Comparison of ENCODE assay signal across 14 mouse cellular contexts in the genomic region with DNA sequence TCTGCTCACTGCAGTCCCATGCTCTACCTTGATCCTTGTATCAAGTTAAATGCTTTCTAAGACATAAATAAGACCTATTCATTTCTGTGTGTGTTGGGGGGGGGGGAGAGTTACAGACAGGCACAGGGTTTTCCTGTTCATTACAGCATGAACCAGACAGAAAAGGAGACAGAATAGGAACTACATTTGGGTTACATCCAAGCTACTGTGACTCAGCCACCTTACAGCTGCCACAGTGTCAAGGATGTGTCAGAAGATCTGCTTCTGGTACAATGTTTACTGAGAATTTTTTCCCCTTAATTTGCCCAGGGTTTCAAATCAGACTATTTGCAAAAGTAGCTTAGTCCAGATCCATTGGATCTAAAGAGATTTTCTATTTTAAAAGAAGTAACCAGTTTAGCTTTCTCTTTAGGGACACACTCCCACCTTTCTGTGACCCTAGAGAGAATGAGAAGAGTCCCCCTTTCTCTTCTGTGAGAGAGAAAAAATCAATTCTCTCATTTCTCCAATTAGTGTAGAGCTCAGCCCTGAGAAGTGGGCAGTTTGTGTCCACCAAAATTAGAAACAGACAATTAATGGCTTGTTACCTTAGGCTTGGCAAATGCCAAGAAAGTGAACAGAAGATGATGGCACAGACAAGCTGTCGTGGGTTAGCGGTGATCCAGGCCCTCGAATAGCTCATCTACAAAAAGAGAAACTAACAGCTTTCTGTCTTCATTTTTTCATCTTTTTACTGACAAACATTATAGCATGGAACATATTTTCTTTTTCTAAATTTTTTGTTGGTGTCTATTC. TPM values are rescaled to one million over a fixed set of nuclear protein-coding genes. Genes with fewer than 3 reads are reported as not detected.
A peak's percentile ranks its signal among the peaks of the same experiment; 100 is the strongest.
DNase-seq lines count a peak whose midpoint lies in the region; ATAC-seq lines count a peak whose summit lies in the region.
"Had no signal": no experiment of that assay in that cellular context is flagged by ENCODE, and none has a peak within 500 bp of the region (broad histone marks: within the 10 kb centered on the region; RNA-seq: fewer than 3 reads in every experiment).

No protein-coding gene starts in this region.

- peak; percentile 7 for DNase-seq in forebrain, embryonic 14.5 days (ENCODE audit: low spot score)
- peak; percentile 78 for DNase-seq in 3T3-L1 (ENCODE audit: low read depth, low spot score)
- DNase-seq in MN1 (ENCODE audit: low spot score) = peak; percentile 27
- peak; percentile 28 for DNase-seq in fibroblast of lung, adult 2 months (ENCODE audit: low read depth)
- DNase-seq in left cerebral cortex, adult 18-20 months (ENCODE audit: low spot score in 2 of 2) = no peak
- no peak for DNase-seq in hindbrain, embryonic 14.5 days (ENCODE audit: low spot score)
- DNase-seq: gastrocnemius, postnatal 36 days; kidney, adult 8-10 months; liver, postnatal 0 days had no signal

- no peaks in the 10 kb centered on the region for H3K36me3 ChIP-seq in forebrain, embryonic 14.5 days (ENCODE audit: control insufficient read depth, insufficient read depth, low read length)
- H3K36me3 ChIP-seq in forebrain, embryonic 12.5 days (replicated peaks) = no peaks in the 10 kb centered on the region
- no peaks in the 10 kb centered on the region for H3K36me3 ChIP-seq in hindbrain, embryonic 14.5 days (replicated peaks; ENCODE audit: control insufficient read depth, insufficient read depth)
- H3K36me3 ChIP-seq: embryonic facial prominence, embryonic 13.5 days; hindbrain, embryonic 15.5 days; limb, embryonic 12.5 days had no signal

- WGBS in forebrain, embryonic 14.5 days = 68% methylated on average over 3 of the region's 3 CpGs
- 87% methylated on average over 3 of the region's 3 CpGs for WGBS in forebrain, embryonic 12.5 days
- WGBS in hindbrain, embryonic 14.5 days = 86% methylated on average over 3 of the region's 3 CpGs

- H3K9ac ChIP-seq in forebrain, embryonic 14.5 days (ENCODE audit: low read length) = no peak overlapping the region
- no peak overlapping the region for H3K9ac ChIP-seq in forebrain, embryonic 12.5 days
- H3K9ac ChIP-seq in hindbrain, embryonic 14.5 days = no peak overlapping the region
- H3K9ac ChIP-seq: embryonic facial prominence, embryonic 13.5 days; forebrain, embryonic 13.5 days; hindbrain, embryonic 15.5 days; limb, embryonic 12.5 days; liver, postnatal 0 days had no signal

- H3K27me3 ChIP-seq in forebrain, embryonic 14.5 days (replicated peaks; ENCODE audit: control insufficient read depth, insufficient read depth, low read length) = no peaks in the 10 kb centered on the region
- H3K27me3 ChIP-seq in forebrain, embryonic 12.5 days = no peaks in the 10 kb centered on the region
- H3K27me3 ChIP-seq in hindbrain, embryonic 14.5 days (ENCODE audit: control insufficient read depth, insufficient read depth, low read length) = no peaks in the 10 kb centered on the region
- H3K27me3 ChIP-seq: embryonic facial prominence, embryonic 13.5 days; forebrain, embryonic 13.5 days; hindbrain, embryonic 15.5 days; limb, embryonic 12.5 days had no signal

- H3K4me2 ChIP-seq in forebrain, embryonic 14.5 days (ENCODE audit: low read length) = no peak overlapping the region
- H3K4me2 ChIP-seq in forebrain, embryonic 12.5 days = no peak overlapping the region
- H3K4me2 ChIP-seq in hindbrain, embryonic 14.5 days (replicated peaks) = no peak overlapping the region
- H3K4me2 ChIP-seq: embryonic facial prominence, embryonic 13.5 days; forebrain, embryonic 13.5 days; hindbrain, embryonic 15.5 days; limb, embryonic 12.5 days had no signal

- no peak overlapping the region for H3K27ac ChIP-seq in forebrain, embryonic 14.5 days (ENCODE audit: low read depth, low read length)
- H3K27ac ChIP-seq in forebrain, embryonic 12.5 days = no peak overlapping the region
- H3K27ac ChIP-seq in hindbrain, embryonic 14.5 days = no peak overlapping the region
- H3K27ac ChIP-seq: embryonic facial prominence, embryonic 13.5 days; forebrain, embryonic 13.5 days; hindbrain, embryonic 15.5 days; limb, embryonic 12.5 days had no signal

- no peak for ATAC-seq in forebrain, embryonic 14.5 days
- ATAC-seq in forebrain, embryonic 12.5 days (ENCODE audit: low FRiP score) = no peak
- no peak for ATAC-seq in hindbrain, embryonic 14.5 days (ENCODE audit: low FRiP score)
- ATAC-seq: forebrain, embryonic 13.5 days; liver, postnatal 0 days had no signal

- no peak overlapping the region for H3K4me3 ChIP-seq in forebrain, embryonic 14.5 days (ENCODE audit: low read depth, low read length)
- no peak overlapping the region for H3K4me3 ChIP-seq in forebrain, embryonic 12.5 days (replicated peaks)
- H3K4me3 ChIP-seq in hindbrain, embryonic 14.5 days (replicated peaks; ENCODE audit: low read length) = no peak overlapping the region
- H3K4me3 ChIP-seq: embryonic facial prominence, embryonic 13.5 days; forebrain, embryonic 13.5 days; hindbrain, embryonic 15.5 days; limb, embryonic 12.5 days had no signal

- H3K4me1 ChIP-seq in forebrain, embryonic 14.5 days (ENCODE audit: control insufficient read depth, insufficient read depth, low read length) = no peaks in the 10 kb centered on the region
- no peaks in the 10 kb centered on the region for H3K4me1 ChIP-seq in forebrain, embryonic 12.5 days
- no peaks in the 10 kb centered on the region for H3K4me1 ChIP-seq in hindbrain, embryonic 14.5 days (replicated peaks; ENCODE audit: control insufficient read depth, insufficient read depth, low read length)
- H3K4me1 ChIP-seq: embryonic facial prominence, embryonic 13.5 days; forebrain, embryonic 13.5 days; hindbrain, embryonic 15.5 days; limb, embryonic 12.5 days had no signal

- H3K9me3 ChIP-seq in forebrain, embryonic 14.5 days (replicated peaks; ENCODE audit: control insufficient read depth, low read length) = no peaks in the 10 kb centered on the region
- no peaks in the 10 kb centered on the region for H3K9me3 ChIP-seq in forebrain, embryonic 12.5 days
- H3K9me3 ChIP-seq in hindbrain, embryonic 14.5 days (ENCODE audit: control insufficient read depth, low read length) = no peaks in the 10 kb centered on the region
- H3K9me3 ChIP-seq: embryonic facial prominence, embryonic 13.5 days; forebrain, embryonic 13.5 days; hindbrain, embryonic 15.5 days; limb, embryonic 12.5 days had no signal

RNA-seq across cellular contexts. Expression of a gene that starts 55.8 kb away (rescaled TPM):
- 6.3 and 6.5 TPM in 2 replicates for polyA plus RNA-seq in forebrain, embryonic 14.5 days (2014; fragmentation: Nextera tagmentation; extraction: Ambion mirVana)
- polyA plus RNA-seq in forebrain, embryonic 12.5 days (2016; fragmentation: Nextera tagmentation; extraction: Ambion mirVana) = 20.9 and 23.1 TPM in 2 replicates
- 10 to 100 TPM; 19.0 to 20.4 TPM for total RNA-seq in left cerebral cortex, adult 18-20 months (2021)
- polyA plus RNA-seq in hindbrain, embryonic 14.5 days (2014; fragmentation: Nextera tagmentation; extraction: Ambion mirVana) = 5.1 and 5.2 TPM in 2 replicates

Comparison
In these comparisons a context has a peak if more than half of its experiments do, and no peak if none do; other contexts are left out.
1. DNase-seq: peak in forebrain, embryonic 14.5 days (single experiment), 3T3-L1 (single experiment), MN1 (single experiment) and fibroblast of lung, adult 2 months (single experiment); none in left cerebral cortex, adult 18-20 months (0 of 2) and hindbrain, embryonic 14.5 days (single experiment).